Mouse (Mus musculus) central nervous system, embryonic 11.5 days (tissue): Measurements from ENCODE around the gene Gm2022. TPM values are rescaled to one million over a fixed set of nuclear protein-coding genes. Genes with fewer than 3 reads are reported as not detected.

Source experiments
- polyA plus RNA-seq: library from polyadenylated mRNA; depleted of rRNA; stranded (reverse); fragments of >200 nt; gene quantifications from 2 replicates; pipeline ENCODE4 v1.2.3, GENCODE M21; 2012; rRNA removed

Gene Gm2022
- polyA plus RNA-seq: not detected in 2 replicates

DNA sequence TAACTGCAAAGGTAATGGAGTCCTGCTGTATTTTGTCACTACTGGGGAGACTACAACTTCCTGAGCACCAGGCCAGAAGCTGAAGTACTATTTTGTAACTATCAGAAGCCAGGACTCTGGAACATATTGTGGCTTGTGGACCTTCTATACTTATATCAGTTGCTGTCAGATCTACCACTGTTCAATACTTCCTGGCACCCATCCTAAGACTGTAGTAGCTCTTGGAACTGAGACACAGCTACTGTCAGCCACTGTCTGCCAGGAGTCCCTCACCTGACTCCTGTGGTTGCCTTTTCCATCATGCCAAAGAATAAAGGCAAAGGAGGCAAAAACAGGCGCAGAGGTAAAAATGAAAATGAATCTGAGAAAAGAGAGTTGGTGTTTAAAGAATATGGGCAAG is at the start of gene Gm2022:
Gene Gm2022 (plus strand): TSS at position 301 of the 400 bp plus-strand sequence.

GRCm38 (mm10) chr12:87873772-87874171 is 21.4 kb upstream of the Gm2022 start, which contains the start of gene Gm2016:
Gm2016 (plus strand) TSS chr12:87874072.

DNA sequence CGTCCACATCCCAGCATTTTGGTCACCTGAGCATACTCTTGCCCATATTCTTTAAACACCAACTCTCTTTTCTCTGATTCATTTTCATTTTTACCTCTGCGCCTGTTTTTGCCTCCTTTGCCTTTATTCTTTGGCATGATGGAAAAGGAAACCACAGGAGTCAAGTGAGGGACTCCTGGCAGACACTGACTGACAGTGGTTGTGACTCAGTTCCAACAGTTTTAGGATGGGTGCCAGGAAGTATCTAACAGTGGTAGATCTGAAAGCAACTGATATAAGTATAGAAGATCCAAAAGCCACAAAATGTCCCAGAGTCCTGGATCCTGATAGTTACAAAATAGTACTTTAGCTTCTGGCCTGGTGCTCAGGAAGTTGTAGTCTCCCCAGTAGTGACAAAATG is 24.6 kb downstream of the Gm2022 start, which contains the start of gene Gm2035:
Gene Gm2035 (minus strand): TSS at position 137 of the 400 bp plus-strand sequence.

Other genes with a start within 250 kb of the Gm2022 start
- not detected in 2 replicates for gene Gm21319, start 119.6 kb upstream of the Gm2022 start, polyA plus RNA-seq
- not detected in 2 replicates for gene Gm21936, start 99.9 kb upstream of the Gm2022 start, polyA plus RNA-seq
- not detected in 2 replicates for gene BB287469, start 78.8 kb upstream of the Gm2022 start, polyA plus RNA-seq
- not detected in 2 replicates for gene Gm2001, start 53.0 kb upstream of the Gm2022 start, polyA plus RNA-seq
- gene Gm2016, start 21.3 kb upstream of the Gm2022 start, polyA plus RNA-seq: not detected in 2 replicates
- not detected in 2 replicates for gene Gm2035, start 24.5 kb downstream of the Gm2022 start, polyA plus RNA-seq
- gene Gm2042, start 58.7 kb downstream of the Gm2022 start, polyA plus RNA-seq: not detected in 2 replicates
- not detected in 2 replicates for gene Gm2075, start 116.5 kb downstream of the Gm2022 start, polyA plus RNA-seq
- not detected in 2 replicates for gene Gm6803, start 123.4 kb downstream of the Gm2022 start, polyA plus RNA-seq
- gene Gm2056, start 131.6 kb downstream of the Gm2022 start, polyA plus RNA-seq: not detected in 2 replicates
- gene Gm16368, start 188.3 kb downstream of the Gm2022 start, polyA plus RNA-seq: not detected in 2 replicates